Mouse (Mus musculus) CH12.LX (cell line): ENCODE measurements at regions not wholly inside any gene's neighbourhood (a gene's known extent, or its start where the extent isn't known, plus 50 kb on each side); places are given as distances from the start of the nearest gene placed in this dataset.

Source experiments
- DNase-seq: peaks from one replicate; pipeline ENCODE4 v3.0.0-alpha.2; 2013; ENCODE audit errors: extremely low read depth
- H3K27ac ChIP-seq: 2 replicates; pipeline ENCODE4 v1.5.1; 2012; ENCODE audit warnings: low read depth, mild to moderate bottlenecking, control low read depth, moderate library complexity; ENCODE audit not compliant: insufficient read depth
- H3K27me3 ChIP-seq: replicated peaks from 2 replicates; pipeline ENCODE3; 2012; ENCODE audit warnings: inconsistent platforms
- H3K36me3 ChIP-seq, 2 experiments: replicated peaks in 1 of 2; 2 replicates each; pipeline versions ENCODE3 to v1.6.1; 2012; ENCODE audit warnings: inconsistent platforms in 1 of 2, low read length in 1 of 2, mild to moderate bottlenecking in 1 of 2, mixed read lengths in 1 of 2, moderate library complexity in 1 of 2; ENCODE audit not compliant: control insufficient read depth in 1 of 2, insufficient read depth in 1 of 2
- H3K4me1 ChIP-seq, 2 experiments: 2 replicates each; pipeline ENCODE4 v1.6.1; 2012; ENCODE audit warnings: inconsistent platforms in 1 of 2, moderate library complexity in 1 of 2; ENCODE audit not compliant: insufficient read depth in 2 of 2, control insufficient read depth in 1 of 2
- H3K4me2 ChIP-seq: 2 replicates; pipeline ENCODE4 v1.6.1; 2012; ENCODE audit warnings: low read depth, mild to moderate bottlenecking, control low read depth; ENCODE audit not compliant: poor library complexity, insufficient read depth, severe bottlenecking
- H3K4me3 ChIP-seq, 3 experiments: fragments of 150-350 bp in 1 of 3; sonication (generic) in 1 of 3; replicated peaks in 1 of 3; 2 replicates each; pipeline versions ENCODE3 to v1.5.1; 2011 to 2012; ENCODE audit warnings: low read depth in 2 of 3, low read length in 2 of 3, mild to moderate bottlenecking in 2 of 3, moderate library complexity in 2 of 3, control low read depth in 1 of 3, improper control_type of control experiment in 1 of 3, inconsistent platforms in 1 of 3, mixed read lengths in 1 of 3; ENCODE audit not compliant: poor library complexity in 1 of 3
- H3K79me2 ChIP-seq: replicated peaks from 2 replicates; pipeline ENCODE4 v1.6.1; 2012; ENCODE audit warnings: mild to moderate bottlenecking, moderate library complexity; ENCODE audit not compliant: control insufficient read depth, poor library complexity, insufficient read depth, severe bottlenecking; ENCODE audit errors: extremely low read depth
- H3K9ac ChIP-seq: 2 replicates; pipeline ENCODE4 v1.6.1; 2012; ENCODE audit warnings: low read depth, mild to moderate bottlenecking, control low read depth, moderate library complexity; ENCODE audit not compliant: insufficient read depth
- H3K9me3 ChIP-seq: replicated peaks from 2 replicates; pipeline ENCODE3; 2012; ENCODE audit warnings: low read length, inconsistent platforms, mixed read lengths
- BHLHE40 ChIP-seq: IDR thresholded peaks from 2 replicates; pipeline ENCODE4 v1.6.1; 2011; ENCODE audit warnings: mild to moderate bottlenecking, low read depth, low read length, improper control_type of control experiment
- CHD1 ChIP-seq: IDR thresholded peaks from 2 replicates; pipeline ENCODE4 v1.6.1; 2012; ENCODE audit warnings: low read depth, low read length, improper control_type of control experiment, inconsistent platforms
- CTCF ChIP-seq, 2 experiments: IDR thresholded peaks in 1 of 2; conservative IDR thresholded peaks in 1 of 2; 2 replicates each; pipeline ENCODE4 v1.5.1; 2011 to 2012; ENCODE audit warnings: low read depth in 2 of 2, low read length in 2 of 2, improper control_type of control experiment in 1 of 2, inconsistent platforms in 1 of 2, mild to moderate bottlenecking in 1 of 2, moderate library complexity in 1 of 2
- ELF1 ChIP-seq: IDR thresholded peaks from 2 replicates; pipeline ENCODE4 v1.6.1; 2014; ENCODE audit warnings: low read depth, mild to moderate bottlenecking, inconsistent platforms, low read length, improper control_type of control experiment
- ETS1 ChIP-seq: conservative IDR thresholded peaks from 2 replicates; pipeline ENCODE4 v1.6.1; 2012; ENCODE audit warnings: low read depth, mild to moderate bottlenecking, inconsistent platforms, low read length, improper control_type of control experiment, moderate library complexity
- HCFC1 ChIP-seq: IDR thresholded peaks from 2 replicates; pipeline ENCODE4 v1.6.1; 2012; ENCODE audit warnings: low read depth, mild to moderate bottlenecking, inconsistent platforms, low read length, improper control_type of control experiment
- JUN ChIP-seq: IDR thresholded peaks from 2 replicates; pipeline ENCODE4 v1.6.1; 2011; ENCODE audit warnings: low read depth, mild to moderate bottlenecking, low read length, improper control_type of control experiment, moderate library complexity; ENCODE audit not compliant: insufficient read depth
- JUND ChIP-seq: conservative IDR thresholded peaks from 2 replicates; pipeline ENCODE4 v1.6.1; 2011; ENCODE audit warnings: low read depth, low read length, improper control_type of control experiment
- KAT2A ChIP-seq: IDR thresholded peaks from 2 replicates; pipeline ENCODE4 v1.6.1; 2012; ENCODE audit warnings: low read length, improper control_type of control experiment, inconsistent platforms; ENCODE audit not compliant: insufficient replicate concordance
- MAFK ChIP-seq: IDR thresholded peaks from 2 replicates; pipeline ENCODE4 v1.6.1; 2011; ENCODE audit warnings: low read length, improper control_type of control experiment; ENCODE audit not compliant: insufficient replicate concordance
- MAX ChIP-seq: IDR thresholded peaks from 2 replicates; pipeline ENCODE4 v1.6.1; 2011; ENCODE audit warnings: low read length, improper control_type of control experiment
- MYC ChIP-seq: IDR thresholded peaks from 2 replicates; pipeline ENCODE4 v1.6.1; 2011; ENCODE audit warnings: low read depth, mild to moderate bottlenecking, improper control_type of control experiment, low read length
- PAX5 ChIP-seq: IDR thresholded peaks from 2 replicates; pipeline ENCODE4 v1.6.1; 2012; ENCODE audit warnings: low read length, inconsistent platforms, mixed read lengths
- POLR2AphosphoS2 ChIP-seq: IDR thresholded peaks from 2 replicates; pipeline ENCODE4 v1.6.1; 2011; ENCODE audit warnings: low read depth, low read length, improper control_type of control experiment
- RAD21 ChIP-seq: IDR thresholded peaks from 2 replicates; pipeline ENCODE4 v1.6.1; 2011; ENCODE audit warnings: low read depth, mild to moderate bottlenecking, low read length, improper control_type of control experiment, moderate library complexity
- RCOR1 ChIP-seq: conservative IDR thresholded peaks from 2 replicates; pipeline ENCODE4 v1.6.1; 2012; ENCODE audit warnings: low read depth, mild to moderate bottlenecking, inconsistent platforms, low read length, improper control_type of control experiment
- SIN3A ChIP-seq: IDR thresholded peaks from 2 replicates; pipeline ENCODE4 v1.6.1; 2012; ENCODE audit warnings: low read length, improper control_type of control experiment, inconsistent platforms
- SMC3 ChIP-seq: IDR thresholded peaks from 2 replicates; pipeline ENCODE4 v1.6.1; 2011; ENCODE audit warnings: low read depth, low read length, improper control_type of control experiment
- UBTF ChIP-seq: IDR thresholded peaks from 2 replicates; pipeline ENCODE4 v1.6.1; 2012; ENCODE audit warnings: low read depth, mild to moderate bottlenecking, inconsistent platforms, low read length, improper control_type of control experiment, moderate library complexity
- USF2 ChIP-seq: conservative IDR thresholded peaks from 2 replicates; pipeline ENCODE4 v1.6.1; 2011; ENCODE audit warnings: low read depth, low read length, improper control_type of control experiment
- dilution Hi-C: fragments of 300-500 bp; cut with MboI; formaldehyde crosslinking; loops from 2 replicates; pipeline ENCODE4 v1.14.3; 2020; ENCODE audit warnings: low sequenced_read_pairs; ENCODE audit not compliant: extremely low pct_unique_long_range_greater_than_20kb, extremely low pct_ligation_motif_present
- in situ Hi-C: fragments of 300-500 bp; cut with MboI; formaldehyde crosslinking; loops from 3 replicates; pipeline ENCODE4 v1.14.3; 2019; ENCODE audit warnings: low sequenced_read_pairs, low pct_ligation_motif_present, low pct_unique_long_range_greater_than_20kb, mixed read lengths

- Histone ChIP-seq H3K27ac (no peak overlapping the region), H3K9me3 (no peaks in the 10 kb centered on the region), H3K79me2 (no peaks in the 10 kb centered on the region), H3K4me1 (no peaks in the 10 kb centered on the region), H3K4me2 (no peak overlapping the region), H3K27me3 (no peaks in the 10 kb centered on the region), H3K36me3 (no peaks in the 10 kb centered on the region), H3K4me3 (no peak overlapping the region), H3K9ac (no peak overlapping the region)
- no peak for DNase-seq
- TF ChIP-seq RCOR1 (no peak), MAX (no peak), POLR2AphosphoS2 (no peak), ETS1 (no peak), RAD21 (no peak), SIN3A (no peak)
- in situ Hi-C loops (no loop called here), dilution Hi-C loops (no loop called here)
These were observed 353.9 kb downstream of the Btg1 start for GRCm38 (mm10) chr10:96970737-96971136.

- dilution Hi-C loops (no loop called here), in situ Hi-C loops (no loop called here)
- Histone ChIP-seq H3K27ac (no peak overlapping the region), H3K79me2 (no peaks in the 10 kb centered on the region), H3K9ac (no peak overlapping the region), H3K4me3 (no peak overlapping the region), H3K4me2 (no peak overlapping the region), H3K27me3 (no peaks in the 10 kb centered on the region), H3K4me1 (no peaks in the 10 kb centered on the region), H3K36me3 (no peaks in the 10 kb centered on the region), H3K9me3 (no peaks in the 10 kb centered on the region)
- no peak for DNase-seq
- no peak for TF ChIP-seq JUN
- TF ChIP-seq ELF1: no peak
- no peak for TF ChIP-seq UBTF
These were observed 355.0 kb downstream of the Btg1 start for GRCm38 (mm10) chr10:96971810-96972209.

- dilution Hi-C loops (no loop called here), in situ Hi-C loops (no loop called here)
- no peaks in the 10 kb centered on the region for H3K79me2 ChIP-seq
- no peaks in the 10 kb centered on the region for H3K9me3 ChIP-seq
- no peaks in the 10 kb centered on the region for H3K36me3 ChIP-seq
- H3K4me3 ChIP-seq: no peak overlapping the region
- no peak overlapping the region for H3K27ac ChIP-seq
- no peaks in the 10 kb centered on the region for H3K4me1 ChIP-seq
- no peak overlapping the region for H3K9ac ChIP-seq
- no peak for DNase-seq
- no peak for TF ChIP-seq JUND
- TF ChIP-seq MYC: no peak
- TF ChIP-seq RAD21: no peak
- TF ChIP-seq MAFK: no peak
- TF ChIP-seq USF2: no peak
- TF ChIP-seq PAX5: no peak
- no peak for TF ChIP-seq BHLHE40
- no peak for TF ChIP-seq SMC3
- TF ChIP-seq KAT2A: no peak
- TF ChIP-seq ELF1: no peak
- TF ChIP-seq ETS1: no peak
- no peak for TF ChIP-seq HCFC1
- no peak for TF ChIP-seq CHD1
- no peak for TF ChIP-seq CTCF (conservative IDR thresholded peaks at IDR 0.05 in 1 of 2, IDR thresholded peaks at IDR 0.05 in 1 of 2; ENCODE audit: low read depth in 2 of 2, low read length in 2 of 2)
- H3K4me2 ChIP-seq: no peak overlapping the region
- no peaks in the 10 kb centered on the region for H3K27me3 ChIP-seq
These were observed 357.6 kb downstream of the Btg1 start for GRCm38 (mm10) chr10:96974326-96974977.
